Mouse (Mus musculus) hindbrain, embryonic 11.5 days (tissue): ENCODE results near the gene Fam168b. TPM values are rescaled to one million over a fixed set of nuclear protein-coding genes. Genes with fewer than 3 reads are reported as not detected.
A peak's percentile ranks its signal among the peaks of the same experiment; 100 is the strongest.

Experiments used
- ATAC-seq: fragments of 200-750 bp; cut with Nextera tagmentation; 2 replicates; pipeline ENCODE4 v1.8.0; 2017; ENCODE audit warnings: mild to moderate bottlenecking, moderate TSS enrichment, moderate library complexity; ENCODE audit not compliant: low FRiP score
- DNase-seq: peaks from one replicate; pipeline ENCODE4 v3.0.0-alpha.2; 2015; ENCODE audit warnings: low spot score
- H3K27ac ChIP-seq: fragments of 300-500 bp; sonication (generic); 2 replicates; pipeline ENCODE4 v1.5.1; 2014; ENCODE audit warnings: mild to moderate bottlenecking, low read depth, low read length
- H3K27me3 ChIP-seq: fragments of 300-500 bp; sonication (generic); 2 replicates; pipeline ENCODE4 v1.6.1; 2014; ENCODE audit warnings: mild to moderate bottlenecking, low read length, moderate library complexity, mixed read lengths; ENCODE audit not compliant: control insufficient read depth, insufficient read depth
- H3K36me3 ChIP-seq: fragments of 300-500 bp; sonication (generic); 2 replicates; pipeline ENCODE4 v1.6.1; 2014; ENCODE audit warnings: mild to moderate bottlenecking, low read length, moderate library complexity, mixed read lengths; ENCODE audit not compliant: control insufficient read depth, insufficient read depth
- H3K4me1 ChIP-seq: fragments of 300-500 bp; sonication (generic); replicated peaks from 2 replicates; pipeline ENCODE4 v1.6.1; 2014; ENCODE audit warnings: low read length, mixed read lengths; ENCODE audit not compliant: control insufficient read depth, insufficient read depth
- H3K4me2 ChIP-seq: fragments of 300-500 bp; sonication (generic); replicated peaks from 2 replicates; pipeline ENCODE4 v1.6.1; 2014; ENCODE audit warnings: mild to moderate bottlenecking, low read depth, low read length
- H3K4me3 ChIP-seq: fragments of 300-500 bp; sonication (generic); 2 replicates; pipeline ENCODE4 v1.5.1; 2014; ENCODE audit warnings: low read depth, low read length
- H3K9ac ChIP-seq: fragments of 300-500 bp; sonication (generic); 2 replicates; pipeline ENCODE4 v1.6.1; 2014; ENCODE audit warnings: low read depth, low read length
- H3K9me3 ChIP-seq: fragments of 300-500 bp; sonication (generic); 2 replicates; pipeline ENCODE4 v1.6.1; 2016; ENCODE audit warnings: low read length; ENCODE audit not compliant: control insufficient read depth
- WGBS: fragments of 180-500 bp; shearing (Covaris S2); extraction: QIAGEN DNeasy Blood & Tissue Kit; methylation state at CpG from one replicate; pipeline ENCODE4 v1.1.7; 2014; 5-methylcytosine and 5-hydroxymethylcytosine counted together
- polyA plus RNA-seq: library from polyadenylated mRNA; unstranded; fragments of >200 nt; fragmentation: Nextera tagmentation; extraction: Ambion mirVana; gene quantifications from 2 replicates; pipeline ENCODE4 v1.2.1, GENCODE M21; 2014

Fam168b gene
- polyA plus RNA-seq, 1 experiment from 2014 or later: 75.6 TPM

DNA sequence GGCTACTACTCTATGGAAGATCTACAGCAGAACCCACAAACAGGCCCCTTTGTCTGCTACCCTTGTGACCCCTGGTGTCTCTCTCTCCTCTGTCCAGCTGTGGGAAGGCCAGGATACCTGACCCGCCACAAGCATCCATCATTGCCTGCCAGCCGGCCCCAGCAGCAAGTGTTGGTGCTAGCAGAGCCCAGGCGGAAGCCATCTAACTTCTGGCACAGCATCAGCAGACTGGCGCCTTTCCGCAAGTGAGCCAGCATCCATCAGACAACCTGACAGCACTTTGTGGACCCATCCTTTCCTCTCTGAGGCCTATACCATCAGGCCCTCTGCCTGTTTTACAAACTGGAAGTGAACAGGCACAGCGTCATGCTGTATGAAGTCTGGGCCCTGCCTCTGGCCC is 31.3 kb downstream of the Fam168b start:
- DNase-seq: no peak

DNA sequence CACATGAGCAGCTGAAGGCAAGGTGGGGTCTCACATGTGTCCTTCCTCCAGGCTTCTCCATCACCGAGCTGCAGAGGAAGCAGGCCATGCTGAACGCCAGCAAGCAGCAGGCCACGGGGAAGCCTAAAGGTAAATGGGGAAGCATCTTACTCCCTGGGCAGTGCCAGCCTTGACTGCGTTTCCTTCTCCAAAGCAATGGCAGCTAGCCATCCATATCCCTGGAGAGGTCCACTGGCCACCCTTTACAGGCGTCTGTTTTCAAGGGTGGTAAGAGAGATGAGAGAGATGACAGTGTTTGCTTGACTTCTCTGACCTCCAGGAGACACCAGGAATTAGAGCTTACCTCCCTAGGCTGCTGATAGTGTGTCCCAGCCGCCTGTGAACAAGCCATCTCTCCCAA is 31.8 kb downstream of the Fam168b start:
- Histone ChIP-seq H3K9me3 (no peaks in the 10 kb centered on the region), H3K27ac (no peak overlapping the region), H3K4me1 (peaks cover 3% of the 10 kb centered on the region), H3K27me3 (no peaks in the 10 kb centered on the region), H3K9ac (no peak overlapping the region), H3K4me3 (no peak overlapping the region), H3K36me3 (peaks cover 9% of the 10 kb centered on the region; the same call in 1 of the 2 replicates), H3K4me2 (no peak overlapping the region)
- no peak for ATAC-seq
- 87% methylated on average over 6 of the region's 6 CpGs for WGBS
- no peak for DNase-seq

More for the DNA sequence above, 31.3 kb downstream of the Fam168b start:
- H3K27ac ChIP-seq: no peak overlapping the region
- H3K4me2 ChIP-seq: no peak overlapping the region
- WGBS: 82% methylated on average over 6 of the region's 6 CpGs
- H3K36me3 ChIP-seq: peaks cover 11% of the 10 kb centered on the region; the same call in 1 of the 2 replicates
- H3K4me3 ChIP-seq: no peak overlapping the region
- no peaks in the 10 kb centered on the region for H3K9me3 ChIP-seq
- H3K9ac ChIP-seq: no peak overlapping the region
- peaks cover 3% of the 10 kb centered on the region; the same call in 1 of the 2 replicates for H3K4me1 ChIP-seq
- no peak for ATAC-seq
- H3K27me3 ChIP-seq: no peaks in the 10 kb centered on the region

- WGBS: 94% methylated on average over 11 of the region's 11 CpGs
- Histone ChIP-seq H3K36me3 (peaks cover 9% of the 10 kb centered on the region; the same call in 1 of the 2 replicates), H3K27ac (no peak overlapping the region), H3K9me3 (no peaks in the 10 kb centered on the region), H3K4me1 (peaks cover 3% of the 10 kb centered on the region), H3K4me3 (no peak overlapping the region), H3K27me3 (no peaks in the 10 kb centered on the region), H3K9ac (no peak overlapping the region), H3K4me2 (no peak overlapping the region)
- ATAC-seq (no peak), DNase-seq (no peak)
Observed at GRCm38 (mm10) chr1:34810293-34810692, 32.6 kb downstream of the Fam168b start.

GRCm38 (mm10) chr1:34808445-34808844 is 34.4 kb downstream of the Fam168b start:
- H3K4me1 ChIP-seq: peaks cover 3% of the 10 kb centered on the region
- H3K27ac ChIP-seq: no peak overlapping the region
- H3K9me3 ChIP-seq: no peaks in the 10 kb centered on the region
- H3K9ac ChIP-seq: no peak overlapping the region
- ATAC-seq: no peak
- 97% methylated on average over 8 of the region's 8 CpGs for WGBS
- no peak overlapping the region for H3K4me3 ChIP-seq
- H3K27me3 ChIP-seq: no peaks in the 10 kb centered on the region
- DNase-seq: no peak
- H3K4me2 ChIP-seq: no peak overlapping the region
- H3K36me3 ChIP-seq: peaks cover 3% of the 10 kb centered on the region; the same call in 1 of the 2 replicates

DNA sequence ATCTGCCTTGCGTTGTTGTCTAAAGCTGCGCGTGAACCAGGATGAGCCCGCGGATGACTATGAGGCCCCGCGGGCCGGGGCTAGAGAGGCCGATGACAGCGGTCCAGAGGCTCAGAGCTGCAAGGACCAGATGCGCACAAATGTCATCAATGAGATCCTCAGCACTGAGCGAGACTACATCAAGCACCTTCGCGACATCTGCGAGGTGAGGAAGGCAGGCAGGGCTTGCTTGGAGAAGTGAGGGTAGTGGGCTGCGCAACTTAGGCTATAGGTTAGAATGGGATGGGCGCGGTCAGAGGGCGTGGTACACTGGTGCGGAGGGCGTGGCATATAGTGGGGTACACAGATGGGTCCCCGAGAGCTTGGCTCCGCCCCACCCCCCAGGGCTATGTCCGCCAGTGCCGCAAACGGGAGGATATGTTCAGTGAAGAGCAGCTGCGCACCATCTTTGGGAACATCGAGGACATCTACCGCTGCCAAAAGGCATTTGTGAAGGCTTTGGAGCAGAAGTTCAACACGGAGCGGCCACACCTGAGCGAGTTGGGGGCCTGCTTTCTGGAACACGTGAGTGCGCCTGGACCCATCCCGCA is 36.8 kb downstream of the Fam168b start:
- ATAC-seq (0 out of 2 replicates have a peak, but pooled peaks have one; percentile 2), DNase-seq (peak; percentile 33)
- WGBS: 30% methylated on average over 35 of the region's 35 CpGs
- Histone ChIP-seq H3K9ac (no peak overlapping the region), H3K9me3 (no peaks in the 10 kb centered on the region), H3K4me3 (no peak overlapping the region), H3K4me2 (no peak overlapping the region), H3K36me3 (no peaks in the 10 kb centered on the region), H3K4me1 (peaks cover 10% of the 10 kb centered on the region), H3K27me3 (no peaks in the 10 kb centered on the region), H3K27ac (no peak overlapping the region)

- WGBS: 81% methylated on average over 7 of the region's 7 CpGs
- no peak overlapping the region for H3K9ac ChIP-seq
- no peak overlapping the region for H3K4me3 ChIP-seq
- ATAC-seq (no peak), DNase-seq (no peak)
- H3K36me3 ChIP-seq: no peaks in the 10 kb centered on the region
- H3K9me3 ChIP-seq: no peaks in the 10 kb centered on the region
- H3K27me3 ChIP-seq: no peaks in the 10 kb centered on the region
- H3K4me2 ChIP-seq: no peak overlapping the region
- H3K4me1 ChIP-seq: peaks cover 10% of the 10 kb centered on the region
- H3K27ac ChIP-seq: no peak overlapping the region
Observed at GRCm38 (mm10) chr1:34804863-34805262, 38.0 kb downstream of the Fam168b start.

DNA sequence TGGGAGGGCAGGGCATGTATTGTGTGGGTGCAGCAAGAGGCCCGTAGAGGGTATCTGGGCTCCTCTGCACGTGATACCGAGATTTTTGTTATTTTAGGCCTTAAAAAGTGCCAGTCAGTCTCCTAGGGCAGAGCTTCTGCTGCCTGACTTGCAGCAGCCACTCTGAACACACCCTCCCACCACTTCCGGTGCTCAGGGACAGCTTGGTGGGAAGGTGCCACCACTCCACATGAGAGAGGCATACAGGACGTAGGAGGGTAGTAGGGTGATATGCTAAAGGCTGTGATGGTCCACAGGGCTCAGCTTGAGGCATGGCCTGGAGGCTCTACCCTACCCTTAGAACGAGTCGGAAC is 40.6 kb downstream of the Fam168b start:
- ATAC-seq: no peak; the same call in none of the 2 replicates
- Histone ChIP-seq H3K4me2 (peak overlapping the region; percentile 92), H3K27me3 (no peaks in the 10 kb centered on the region), H3K27ac (0 out of 2 replicates have a peak overlapping the region, but pooled peaks have one; percentile 68), H3K4me1 (peaks cover 10% of the 10 kb centered on the region), H3K9me3 (no peaks in the 10 kb centered on the region), H3K36me3 (no peaks in the 10 kb centered on the region), H3K4me3 (peak overlapping the region; percentile 59), H3K9ac (peak overlapping the region; percentile 66)
- 34% methylated on average over 7 of the region's 7 CpGs for WGBS
- no peak for DNase-seq

DNA sequence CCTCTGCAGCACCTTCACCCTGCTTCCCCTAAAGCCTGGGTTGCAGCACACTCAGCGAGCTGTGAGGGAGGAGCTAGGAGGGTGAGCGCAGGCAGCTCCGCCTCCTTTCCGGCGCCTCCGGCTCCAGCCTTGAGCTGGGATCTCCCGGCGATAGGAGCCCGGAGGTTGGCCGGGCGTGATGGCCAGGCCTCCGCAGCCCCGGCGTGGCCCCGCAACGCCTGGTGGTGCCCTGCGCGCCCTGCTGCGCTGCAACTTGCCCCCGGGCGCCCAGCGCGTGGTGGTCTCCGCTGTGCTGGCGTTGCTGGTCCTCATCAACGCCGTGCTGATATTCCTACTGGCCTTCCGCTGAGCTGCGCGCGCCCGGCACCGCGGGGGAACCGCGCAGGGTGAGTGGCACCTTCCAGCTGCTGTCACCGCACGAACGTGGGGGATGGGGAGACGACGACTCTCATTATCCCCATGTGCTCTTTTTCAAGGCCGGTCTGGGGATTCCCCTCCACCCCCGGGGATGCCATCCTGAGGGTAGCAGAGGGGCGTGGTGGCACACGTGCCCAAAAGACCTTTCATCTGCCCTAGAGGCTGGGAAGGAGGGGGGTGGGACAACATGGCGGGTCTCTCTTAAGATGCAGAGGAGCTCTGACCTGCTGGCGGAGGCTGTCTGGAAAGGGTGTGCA is 41.1 kb downstream of the Fam168b start:
- ATAC-seq (peak; percentile 87), DNase-seq (peak; percentile 74)
- Histone ChIP-seq H3K36me3 (no peaks in the 10 kb centered on the region), H3K9ac (peak overlapping the region; percentile 66), H3K27ac (peak overlapping the region; percentile 68), H3K4me3 (peak overlapping the region; percentile 59), H3K9me3 (no peaks in the 10 kb centered on the region), H3K27me3 (no peaks in the 10 kb centered on the region), H3K4me2 (peak overlapping the region; percentile 92), H3K4me1 (peaks cover 7% of the 10 kb centered on the region)
- WGBS: under 1% methylated on average over 47 of the region's 47 CpGs

DNA sequence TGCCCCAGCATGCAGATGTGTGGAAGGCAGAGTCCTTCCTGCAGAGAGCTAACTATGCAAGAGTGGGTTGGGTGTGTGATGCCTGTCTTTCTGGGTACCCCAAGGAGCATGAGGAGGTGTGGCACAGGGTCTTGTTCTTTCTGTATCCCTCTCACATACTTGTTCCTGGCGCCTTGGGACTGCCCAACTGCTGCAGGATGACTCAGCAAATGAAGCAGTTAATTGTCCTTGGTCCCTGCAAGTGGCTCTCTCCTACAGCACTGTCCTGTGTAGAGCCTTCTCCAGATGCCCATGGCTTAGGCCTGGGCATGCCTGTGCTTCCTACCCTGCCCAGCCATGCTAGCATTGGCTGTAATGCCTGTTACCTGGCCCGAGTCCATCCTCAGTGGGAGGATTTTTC is 43.7 kb downstream of the Fam168b start:
- Histone ChIP-seq H3K9ac (no peak overlapping the region), H3K36me3 (no peaks in the 10 kb centered on the region), H3K4me2 (no peak overlapping the region), H3K4me1 (peaks cover 7% of the 10 kb centered on the region; the same call in 1 of the 2 replicates), H3K4me3 (no peak overlapping the region), H3K27me3 (no peaks in the 10 kb centered on the region), H3K27ac (no peak overlapping the region), H3K9me3 (no peaks in the 10 kb centered on the region)
- ATAC-seq (no peak), DNase-seq (no peak)
- WGBS: 82% methylated on average over 2 of the region's 2 CpGs
